Mouse (Mus musculus) spleen, adult 18-20 months (tissue): Measurements from ENCODE around the gene Aak1.
A peak's percentile ranks its signal among the peaks of the same experiment; 100 is the strongest.
"Not testable (repeated sequence)": the region's sequence is repeated elsewhere in the genome, so short reads cannot be mapped to it uniquely, and the experiment has no call there.

Experiments
- DNase-seq, 2 experiments: peaks; one replicate each; pipeline ENCODE4 v3.0.0; 2022; ENCODE audit warnings: mixed read lengths in 2 of 2

Aak1 gene

DNA sequence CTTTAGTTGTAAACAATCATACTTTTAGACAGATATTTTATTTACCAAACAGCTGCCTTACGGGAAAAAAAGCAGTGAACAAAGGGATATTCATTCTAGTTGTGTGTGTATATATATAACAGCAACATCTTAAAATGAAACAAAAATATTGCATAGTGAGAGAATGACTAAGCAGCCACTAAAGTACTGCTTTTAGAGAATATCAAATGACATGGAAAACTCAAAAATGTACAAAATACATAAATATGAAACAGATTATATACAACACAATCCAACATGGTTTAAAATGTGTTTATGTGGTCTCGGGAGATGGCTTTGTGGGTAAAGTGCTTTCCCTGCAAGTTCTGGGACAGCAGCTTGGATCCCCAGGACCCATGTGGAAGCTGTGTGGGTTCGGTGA, 5.7 kb upstream of the Aak1 start:
- DNase-seq = no peak

DNA sequence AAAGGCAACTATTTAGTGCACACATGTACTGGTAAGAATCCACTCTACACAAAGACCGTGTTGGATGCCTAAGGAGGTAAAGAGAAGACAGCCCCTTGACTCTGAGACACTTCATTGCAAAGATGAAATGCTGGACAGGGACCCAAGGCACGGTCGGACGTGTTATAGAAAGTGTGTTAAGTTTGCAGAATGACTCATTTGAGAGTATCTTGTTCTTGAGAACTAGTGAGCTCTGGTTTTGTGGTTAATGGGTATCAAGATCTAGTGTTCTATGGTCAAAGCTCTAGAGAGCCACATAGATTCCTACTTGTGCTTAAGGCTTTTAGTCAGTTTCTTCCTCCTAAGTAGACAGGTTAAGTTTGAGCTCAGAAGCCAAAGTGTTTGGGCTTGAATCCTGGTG, 2.9 kb upstream of the Aak1 start:
- DNase-seq = no peak

DNA sequence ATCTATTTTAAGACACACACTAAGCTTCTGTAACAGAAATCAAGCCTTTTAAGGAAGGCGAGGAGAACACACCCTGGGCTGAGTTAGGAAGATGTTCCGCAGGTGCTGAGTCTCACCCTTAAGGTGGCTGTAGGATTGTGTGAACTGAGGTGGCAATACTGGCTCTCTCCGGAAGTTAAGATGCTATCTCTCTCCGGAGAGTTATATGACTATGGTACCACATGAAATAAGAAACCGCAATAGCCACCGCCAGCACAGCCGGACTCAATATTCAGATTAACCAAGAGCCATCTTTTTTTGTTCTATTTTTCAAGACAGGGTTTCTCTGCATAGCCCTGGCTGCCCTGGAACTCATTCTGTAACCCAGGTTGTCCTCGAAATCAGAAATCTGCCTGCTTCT, 1.5 kb upstream of the Aak1 start:
- no peak for DNase-seq

DNA sequence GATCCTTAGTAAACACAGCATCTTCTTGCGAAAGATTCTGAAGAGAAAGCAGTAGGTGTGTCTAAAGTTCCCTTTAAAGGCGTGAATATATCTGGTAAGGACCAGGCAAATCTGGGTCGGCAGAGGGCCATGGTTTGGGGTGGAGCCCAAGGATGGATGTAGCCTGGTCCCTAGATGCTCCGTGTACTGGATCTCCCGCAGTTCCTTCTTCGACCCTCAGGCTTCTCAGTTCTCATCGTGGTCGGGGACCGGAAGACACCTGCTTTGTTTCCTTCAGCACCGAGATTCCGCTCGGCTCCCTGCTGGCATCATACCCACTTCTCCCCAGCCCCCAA, 770 bp upstream of the Aak1 start:
- DNase-seq = no peak

DNA sequence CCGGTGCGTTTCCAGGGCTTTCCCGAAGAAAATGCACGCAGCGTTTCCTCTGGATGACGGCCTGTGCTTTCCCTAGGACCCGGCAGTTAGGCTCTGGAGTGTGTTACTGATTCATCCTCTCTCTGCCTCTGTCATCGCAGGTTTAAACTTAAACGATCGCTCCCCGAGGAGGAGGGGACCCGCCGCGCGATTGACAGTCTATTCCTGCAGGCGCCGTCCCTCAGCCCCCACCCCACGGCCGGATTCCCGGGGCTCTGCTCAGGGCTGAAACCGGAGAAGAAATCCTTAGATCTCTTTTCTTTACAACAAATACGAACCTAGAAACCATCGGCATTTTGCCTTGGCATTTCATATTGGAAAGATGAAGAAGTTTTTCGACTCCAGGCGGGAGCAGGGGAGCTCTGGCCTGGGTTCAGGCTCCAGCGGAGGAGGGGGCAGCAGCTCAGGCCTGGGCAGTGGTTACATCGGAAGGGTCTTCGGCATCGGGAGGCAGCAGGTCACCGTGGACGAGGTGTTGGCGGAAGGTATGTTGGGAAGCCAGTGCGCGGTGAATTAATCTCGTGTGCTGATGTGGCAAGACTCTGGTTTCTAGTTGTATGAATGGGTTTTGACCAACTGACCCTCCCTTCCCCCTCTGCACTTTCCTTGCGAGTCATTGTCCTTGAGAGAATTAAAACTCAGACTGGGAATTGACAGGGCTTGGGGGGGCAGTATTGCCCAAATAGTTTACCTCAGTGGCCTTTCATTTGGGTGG, 552 bp downstream of the Aak1 start:
- DNase-seq = peak in 1 of 2 experiments; percentile 13

DNA sequence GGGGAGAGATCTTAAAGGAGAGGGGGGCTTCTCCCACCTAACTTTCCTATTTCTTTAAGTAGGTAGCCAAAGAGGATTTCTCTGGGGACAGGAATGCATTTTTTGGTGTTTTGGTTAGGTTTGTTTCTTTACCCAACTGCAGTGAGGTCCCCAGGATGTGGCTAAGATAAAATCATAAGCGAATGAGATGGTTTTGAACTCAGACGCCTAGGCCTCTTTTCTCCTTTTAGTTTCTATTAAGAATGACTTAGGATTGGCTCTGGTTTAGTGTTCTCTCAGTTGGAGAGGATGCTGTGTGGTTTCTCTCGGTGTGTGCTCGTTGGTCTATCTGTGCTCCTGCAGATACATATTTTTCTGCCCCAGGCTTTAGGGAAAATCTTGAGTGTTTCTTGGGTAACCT, 1.3 kb downstream of the Aak1 start:
- no peak for DNase-seq

DNA sequence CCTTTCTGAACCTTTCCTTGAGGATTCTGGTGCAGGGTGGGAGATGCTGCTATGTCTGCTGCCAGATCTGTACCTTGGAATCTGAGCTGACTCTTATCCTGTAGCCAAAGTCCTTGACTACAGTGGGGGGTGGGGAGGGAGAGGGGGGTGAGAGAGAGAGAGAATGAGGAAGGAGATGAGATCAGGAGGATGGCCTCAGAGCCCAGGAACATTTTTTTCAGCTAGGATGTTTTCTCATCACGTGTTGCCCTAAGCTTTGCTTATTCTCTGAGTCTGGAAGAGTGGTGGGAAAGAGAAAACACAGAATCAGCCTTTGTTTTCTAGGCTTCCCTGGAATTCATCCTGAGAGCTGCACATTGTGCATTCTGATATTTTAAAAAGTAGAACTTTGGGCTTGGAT, 2.2 kb downstream of the Aak1 start:
- DNase-seq = no peak

DNA sequence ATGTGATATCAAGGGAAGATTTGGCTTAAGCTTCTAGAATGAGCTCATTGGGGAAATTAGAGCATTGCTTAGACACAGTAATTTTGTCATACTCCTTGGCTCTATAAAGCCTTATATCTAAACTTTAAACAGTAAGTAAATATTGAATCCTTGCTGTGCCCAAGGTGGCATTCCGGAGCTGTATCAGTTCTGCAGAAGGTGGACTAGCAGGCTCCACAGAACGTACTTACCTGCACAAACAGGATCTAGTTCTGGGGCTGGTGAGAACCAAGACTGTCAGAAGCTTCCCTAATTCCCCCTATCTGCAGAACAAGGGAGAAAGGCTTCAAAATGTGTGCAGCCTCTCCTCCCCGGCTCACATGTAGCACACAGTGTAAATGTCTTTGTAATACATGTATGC, 4.6 kb downstream of the Aak1 start:
- no peak for DNase-seq

DNA sequence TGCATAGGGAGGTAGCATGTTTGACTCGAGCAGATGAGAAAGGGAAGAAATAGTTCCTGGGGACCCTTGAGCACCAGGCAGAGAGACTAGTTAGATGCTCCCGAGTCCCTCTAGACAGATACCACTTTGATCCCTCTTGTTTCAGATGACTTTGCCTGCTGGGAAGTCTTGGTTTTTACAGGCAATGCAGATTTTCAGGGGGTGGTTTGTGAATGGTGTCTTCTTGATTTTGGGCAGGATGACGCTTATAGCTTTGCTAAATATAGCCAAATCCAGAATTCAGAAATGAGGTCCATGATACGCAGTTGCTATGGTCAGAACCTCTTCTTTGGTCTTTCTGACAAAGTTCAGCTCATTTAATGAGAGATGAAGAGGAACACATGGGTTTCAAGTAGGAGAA, 5.6 kb downstream of the Aak1 start:
- DNase-seq = no peak

DNA sequence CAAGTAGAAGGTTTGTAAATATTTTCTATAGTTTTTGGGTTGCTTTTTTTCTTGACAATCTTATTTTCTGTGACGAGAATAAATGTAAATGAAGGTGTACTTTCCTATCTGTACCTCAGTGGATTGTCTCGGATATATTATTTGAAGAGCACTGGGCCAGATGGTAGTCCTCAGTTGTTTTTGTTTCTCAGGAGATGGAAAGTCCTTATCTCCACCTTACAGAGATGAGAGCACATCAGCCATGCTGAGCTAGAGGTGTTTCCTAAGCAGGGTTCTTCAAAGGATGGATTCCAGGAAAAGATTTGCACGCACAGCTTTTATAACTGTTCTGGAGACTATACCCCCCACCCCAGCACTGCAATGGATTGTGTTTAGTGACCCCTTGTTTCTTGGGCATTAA, 9.3 kb downstream of the Aak1 start:
- DNase-seq = no peak

DNA sequence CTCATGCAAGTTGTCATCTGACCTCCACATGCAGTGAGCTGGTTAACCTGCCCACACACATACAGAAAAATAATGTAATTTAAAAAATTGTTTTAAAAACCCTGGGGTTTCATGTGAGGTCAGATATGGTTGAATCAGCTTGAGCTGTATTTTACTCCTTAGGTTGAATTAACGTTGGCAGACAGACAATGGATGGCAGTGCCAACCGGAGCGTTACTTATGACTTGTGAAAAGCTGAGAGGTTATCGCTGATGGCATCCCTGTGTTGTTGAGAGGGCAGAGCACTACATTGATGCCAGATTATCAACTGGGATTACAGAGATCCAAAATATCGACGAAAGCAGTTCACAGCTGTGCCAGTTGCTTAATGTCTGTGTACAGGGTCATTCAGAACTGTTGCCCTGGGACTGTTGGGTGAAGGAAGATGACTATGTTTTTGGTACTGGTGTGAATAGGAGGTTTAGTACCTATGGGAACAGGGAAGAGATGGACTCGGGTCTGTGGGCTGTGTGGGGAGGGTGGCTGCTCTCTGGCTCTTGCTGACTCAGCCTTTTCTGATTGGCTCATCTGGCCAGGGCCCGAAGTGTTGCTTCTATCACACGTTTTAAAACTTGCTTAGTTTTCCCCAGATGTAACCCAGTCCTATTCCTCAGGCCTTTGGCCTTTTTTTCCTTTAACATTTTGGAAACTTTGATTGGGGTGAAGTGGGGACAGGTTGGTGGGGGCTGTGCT, 11.6 kb downstream of the Aak1 start:
- DNase-seq = no peak

DNA sequence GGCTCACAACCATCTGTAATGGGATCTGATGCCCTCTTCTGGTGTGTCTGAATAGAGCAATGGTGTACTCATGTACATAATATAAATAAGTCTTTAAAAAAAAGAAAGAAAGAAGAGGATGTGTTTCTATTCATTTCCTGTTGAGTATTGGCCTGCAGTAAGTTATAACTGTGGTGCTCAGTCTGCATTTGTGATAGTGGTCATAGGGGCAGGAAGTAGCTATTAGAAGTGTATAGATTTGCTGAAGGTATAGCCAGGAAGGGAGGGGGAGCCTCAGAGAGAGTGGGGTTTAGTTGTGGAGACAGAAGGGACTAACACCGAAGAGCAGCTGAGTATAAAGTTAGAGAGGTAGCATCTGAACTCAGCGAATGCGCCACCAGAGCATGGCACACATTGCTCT, 15.0 kb downstream of the Aak1 start:
- DNase-seq = no peak

DNA sequence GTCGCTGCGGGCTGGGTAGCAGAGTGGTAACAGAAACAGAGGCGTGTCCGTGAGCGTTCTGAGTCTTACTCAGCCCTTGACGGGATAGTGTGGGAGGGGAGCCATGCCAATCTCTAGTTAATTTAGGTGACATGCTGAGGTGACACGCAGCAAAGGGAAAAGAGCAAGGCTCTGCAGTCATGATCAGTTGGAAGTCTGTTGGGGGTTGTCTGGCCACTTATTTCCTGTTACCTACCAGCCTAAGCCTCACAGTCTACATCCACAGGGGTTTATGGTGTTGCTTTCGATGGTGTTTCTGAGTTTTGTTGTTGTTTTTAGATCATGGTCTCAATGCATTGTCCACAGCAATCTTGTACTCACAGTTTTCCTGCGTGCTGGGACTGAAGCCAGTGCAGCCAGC, 21.0 kb downstream of the Aak1 start:
- no peak for DNase-seq

DNA sequence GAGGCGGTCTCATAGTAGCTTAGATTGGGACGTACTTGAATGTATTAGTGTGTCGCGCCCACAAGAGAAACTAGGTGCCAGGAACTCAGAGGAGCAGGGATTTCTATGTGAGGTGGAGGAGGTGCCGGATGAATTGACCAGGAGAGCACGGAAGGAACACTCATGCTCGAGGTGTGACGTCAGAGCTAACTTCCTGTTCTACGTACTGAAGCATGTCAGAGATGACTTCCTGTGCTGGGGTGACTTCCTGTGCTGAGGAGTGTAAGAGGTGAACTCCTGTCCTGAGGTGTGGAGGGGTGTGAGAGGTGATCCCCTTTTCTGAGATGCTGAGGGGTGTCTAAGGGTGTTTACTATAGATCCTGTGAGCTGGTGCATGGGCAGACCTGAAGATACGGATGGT, 22.5 kb downstream of the Aak1 start:
- no peak for DNase-seq

DNA sequence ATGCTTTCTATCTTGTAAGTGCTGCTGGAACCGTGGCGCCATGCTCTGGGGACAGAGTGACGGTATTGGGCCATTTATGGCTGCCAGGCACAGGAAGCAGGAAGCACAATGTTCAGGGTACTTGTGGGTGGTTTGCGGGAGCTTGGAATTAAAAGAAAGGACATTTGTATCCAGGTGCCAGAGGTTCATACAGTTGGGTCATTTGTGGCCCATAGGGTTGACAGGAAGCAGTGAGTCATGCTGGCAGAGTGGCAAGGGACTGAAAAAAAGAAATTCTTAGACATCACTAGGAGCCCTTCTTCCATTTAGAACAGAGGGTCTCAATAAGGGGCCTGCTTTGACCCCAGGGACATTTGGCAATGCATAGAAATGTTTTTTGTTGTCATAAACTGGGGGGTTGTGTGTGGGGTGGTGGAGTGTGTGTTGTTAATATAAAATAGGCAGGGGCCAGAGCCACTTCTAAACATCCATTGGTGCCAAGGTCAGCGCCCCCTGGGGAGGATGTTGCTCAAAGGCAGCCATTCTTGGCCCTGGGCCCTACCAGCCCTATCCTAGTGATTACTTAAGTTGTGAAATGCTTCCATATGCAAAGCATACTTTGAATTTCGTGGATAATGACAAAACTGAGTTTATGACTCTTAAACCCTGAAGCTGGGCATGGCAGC, 25.5 kb downstream of the Aak1 start:
- DNase-seq = no peak

DNA sequence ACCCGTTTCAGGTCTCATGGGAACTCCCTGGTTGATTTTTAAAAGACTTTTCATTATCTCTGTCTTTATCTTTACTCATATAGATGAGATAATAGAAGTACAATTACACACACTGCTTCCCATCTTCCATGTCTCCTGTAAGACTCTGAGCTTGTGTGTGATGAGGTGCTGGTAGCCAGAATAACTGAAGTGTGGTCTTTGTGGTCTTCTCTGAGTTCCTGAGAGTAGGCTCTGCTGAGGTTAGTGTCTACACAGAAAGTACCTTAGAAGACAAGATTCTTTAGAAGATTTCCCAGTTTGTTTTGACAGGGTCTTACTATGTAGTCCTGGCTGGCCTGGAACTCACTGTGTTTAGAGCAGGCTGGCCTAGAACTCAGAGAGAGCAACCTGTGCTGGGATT, 27.1 kb downstream of the Aak1 start:
- DNase-seq = no peak

DNA sequence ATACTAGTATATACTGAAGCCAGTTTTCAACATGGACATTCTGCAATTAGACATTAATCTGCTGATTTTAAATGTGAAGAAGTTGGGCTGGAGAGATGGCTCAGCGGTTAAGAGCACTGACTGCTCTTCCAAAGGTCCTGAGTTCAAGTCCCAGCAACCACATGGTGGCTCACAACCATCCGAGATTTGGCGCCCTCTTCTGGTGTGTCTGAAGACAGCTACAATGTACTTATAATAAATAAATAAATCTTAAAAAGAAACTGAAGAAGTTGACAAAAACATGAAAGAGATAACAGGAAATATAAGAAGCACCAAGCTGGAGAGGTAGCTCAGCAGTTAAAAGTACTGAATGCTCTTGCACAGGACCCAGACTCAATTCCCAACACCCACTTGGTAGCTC, 29.3 kb downstream of the Aak1 start:
- DNase-seq = not testable (repeated sequence)

DNA sequence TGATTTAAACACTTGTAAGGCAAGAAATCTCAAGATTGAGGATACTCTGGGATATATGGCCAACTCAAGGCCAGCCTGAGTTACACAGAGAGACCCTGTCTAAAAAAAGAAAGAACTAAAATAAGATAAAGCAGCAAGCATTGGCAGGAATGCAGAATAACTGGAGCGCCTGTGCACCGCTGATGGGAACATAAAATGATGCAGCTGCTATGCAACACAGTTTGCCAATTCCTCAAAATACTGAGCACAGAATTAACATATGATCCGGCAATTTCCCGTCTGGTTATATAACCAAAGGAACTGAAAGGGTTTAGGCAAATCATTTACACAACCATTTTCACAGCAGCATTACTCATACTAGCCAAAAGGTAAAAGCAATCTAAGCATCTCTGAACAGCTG, 30.0 kb downstream of the Aak1 start:
- no peak for DNase-seq

DNA sequence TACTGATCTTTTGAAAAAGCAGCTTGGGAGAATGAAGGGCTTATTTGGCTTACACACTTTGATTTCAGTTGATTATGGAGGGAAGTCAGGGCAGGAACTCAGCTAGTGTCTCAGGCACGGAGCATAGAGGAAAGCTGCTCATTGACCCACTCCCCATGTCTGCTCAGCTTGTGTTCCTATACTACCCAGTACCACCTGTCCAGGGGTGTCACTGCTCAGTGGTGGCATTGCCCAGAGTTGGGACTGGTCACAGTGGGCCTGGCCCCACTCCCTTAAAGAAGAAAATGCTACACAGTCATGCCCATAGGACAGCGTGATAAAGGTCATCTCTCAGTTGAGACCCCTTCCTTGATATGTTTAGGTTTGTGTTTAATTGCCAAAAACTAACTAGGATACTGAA, 34.9 kb downstream of the Aak1 start:
- no peak for DNase-seq

DNA sequence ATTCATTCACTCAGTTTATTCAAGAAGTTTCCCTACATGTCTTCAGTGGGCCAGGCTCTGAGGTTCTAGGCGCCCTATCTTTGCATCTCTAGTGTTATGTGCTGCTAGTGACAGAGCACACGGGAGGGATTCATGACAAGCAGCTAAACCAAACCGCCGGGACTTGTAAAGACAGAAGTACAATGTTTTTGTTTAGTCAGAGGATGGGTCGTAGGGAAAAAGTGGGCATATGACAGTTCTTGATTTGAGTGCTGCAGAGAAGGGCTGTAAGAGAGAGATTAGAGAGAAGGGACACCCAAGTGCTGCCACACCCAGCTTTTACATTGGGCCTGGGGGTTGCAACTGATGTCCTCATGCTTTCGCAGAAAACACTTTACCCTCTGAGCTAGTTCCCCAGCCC, 35.4 kb downstream of the Aak1 start:
- DNase-seq = no peak

DNA sequence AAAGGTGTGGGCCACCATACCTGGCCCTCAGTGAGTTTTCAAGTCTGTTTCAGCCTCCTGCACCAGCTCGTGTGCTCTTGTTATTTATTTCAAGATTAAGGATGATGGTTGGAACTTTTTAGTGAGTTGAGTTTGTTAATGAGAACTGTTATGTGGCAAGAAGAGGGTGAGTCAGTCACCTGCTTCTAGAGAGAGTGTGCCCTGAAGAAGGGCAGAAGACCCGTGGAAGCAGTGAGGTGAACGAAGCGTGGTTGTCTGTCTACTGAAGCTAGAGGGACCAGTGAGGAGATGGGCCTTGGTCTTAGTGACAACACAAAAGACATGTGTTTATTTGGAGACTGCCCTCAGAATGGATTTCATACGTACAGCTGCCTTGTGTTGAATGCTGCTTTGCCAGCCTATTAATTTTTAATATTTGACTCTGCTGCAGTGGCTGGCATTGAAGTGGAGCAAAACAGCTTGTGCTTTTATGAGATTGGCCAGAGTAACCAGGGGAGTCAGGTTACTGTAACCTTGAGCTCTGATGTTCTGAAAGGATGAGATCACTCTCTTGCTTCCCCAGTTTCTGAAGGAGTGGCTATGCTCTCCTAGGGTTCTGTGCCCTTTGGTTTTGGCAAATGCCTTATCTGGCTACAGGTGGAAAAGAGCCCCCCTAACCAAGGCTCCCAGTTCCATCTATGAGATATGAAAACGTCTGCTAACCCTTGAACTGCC, 36.7 kb downstream of the Aak1 start:
- DNase-seq = no peak

DNA sequence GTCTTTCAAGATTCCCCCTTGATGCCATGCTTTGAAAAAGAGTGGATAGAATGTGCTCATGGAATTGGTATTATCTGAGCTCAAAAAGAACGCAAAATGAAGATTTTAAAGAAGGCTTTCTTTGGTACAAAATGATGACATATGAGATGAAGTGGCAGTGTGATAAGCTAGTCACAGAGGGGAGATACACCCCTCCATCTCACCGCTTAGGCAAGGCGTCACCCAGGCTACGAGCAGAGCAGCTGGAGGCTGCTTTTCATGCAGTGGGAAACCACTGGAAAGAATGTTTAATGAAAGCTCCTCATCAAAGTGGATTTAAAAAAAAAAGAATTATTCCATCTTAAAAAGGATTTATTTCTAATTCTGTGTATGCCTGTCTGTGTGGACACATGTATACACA, 37.5 kb downstream of the Aak1 start:
- no peak for DNase-seq

DNA sequence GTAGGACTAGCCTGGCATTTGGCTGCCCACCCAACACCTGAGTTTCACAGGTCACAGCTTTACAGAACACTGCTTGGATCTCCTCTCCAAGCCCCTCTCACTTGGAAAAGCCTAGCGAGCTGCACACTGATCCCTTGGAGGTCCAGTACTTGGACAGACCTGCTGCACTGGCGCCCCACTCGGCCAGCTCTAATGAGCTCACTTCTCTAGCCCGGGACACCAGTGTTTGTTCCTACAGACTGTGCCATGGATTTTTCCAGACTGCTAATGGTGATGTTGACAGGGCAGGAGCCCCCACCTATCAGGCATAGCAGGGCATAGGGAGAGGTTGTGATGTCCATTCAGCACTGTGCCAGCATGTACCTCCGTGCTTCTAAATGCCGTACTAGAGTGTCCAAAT, 48.2 kb downstream of the Aak1 start:
- no peak for DNase-seq

DNA sequence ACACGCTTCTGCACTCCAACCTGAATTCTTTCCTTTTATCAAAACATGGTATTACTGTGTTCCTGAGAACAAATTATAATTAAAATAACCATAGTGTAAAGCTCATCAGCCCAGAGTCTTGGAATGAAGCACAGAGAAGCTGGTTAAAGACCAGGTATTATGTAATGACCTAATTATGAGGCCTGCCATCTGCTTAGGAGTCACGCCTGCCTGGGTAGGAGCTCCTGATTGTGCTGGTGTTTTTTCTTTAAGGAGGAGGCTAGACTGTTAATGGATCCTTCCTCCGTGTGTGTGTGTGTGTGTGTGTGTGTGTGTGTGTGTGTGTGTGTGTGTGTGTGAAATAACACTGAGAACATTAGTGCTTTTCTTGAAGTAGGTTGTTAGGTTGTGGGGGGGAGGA, 49.7 kb downstream of the Aak1 start:
- no peak for DNase-seq
